18 mouse cellular contexts compared by ENCODE assay signal in the genomic region with DNA sequence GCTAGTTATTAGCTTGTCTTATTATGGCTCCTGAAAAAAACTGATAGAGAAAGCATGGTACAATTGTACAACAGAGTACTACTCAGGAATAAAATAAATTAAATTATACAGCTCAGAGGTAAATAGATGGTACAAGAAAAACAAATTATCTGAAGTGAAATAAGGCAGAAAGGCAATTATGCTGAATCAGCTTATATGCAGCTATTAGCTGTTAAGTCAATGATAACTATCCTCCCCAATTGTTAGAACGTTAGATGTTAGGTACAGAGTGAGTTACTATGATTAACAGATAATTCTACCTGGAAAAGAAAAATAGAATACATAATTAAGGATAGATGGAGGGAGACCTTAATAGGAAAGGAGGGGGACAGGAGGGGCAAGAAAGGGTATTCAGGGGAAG.
DNase-seq lines count a peak whose midpoint lies in the region; TF ChIP-seq lines count a peak whose summit lies in the region.
"Had no signal": no experiment of that assay in that cellular context is flagged by ENCODE, and none has a peak within 500 bp of the region (broad histone marks: within the 10 kb centered on the region; RNA-seq: fewer than 3 reads in every experiment).

No protein-coding gene starts in this region.

- in situ Hi-C loops in CH12.LX (cut with MboI; ENCODE audit: low pct_ligation_motif_present, low pct_unique_long_range_greater_than_20kb, low sequenced_read_pairs) = no loop called here
- in situ Hi-C loops in ES-E14 (cut with MboI; ENCODE audit: low sequenced_read_pairs in 2 of 2, unreplicated experiment in 2 of 2) = no loop called here

- no peaks in the 10 kb centered on the region for H3K79me2 ChIP-seq in CH12.LX (replicated peaks; ENCODE audit: control insufficient read depth, extremely low read depth, insufficient read depth, poor library complexity, severe bottlenecking)

- H3K4me3 ChIP-seq in CH12.LX (replicated peaks in 1 of 3; ENCODE audit: low read depth in 2 of 3, low read length in 2 of 3, poor library complexity in 1 of 3) = no peak overlapping the region
- no peak overlapping the region for H3K4me3 ChIP-seq in ES-E14 (ENCODE audit: insufficient read depth in 1 of 2, low read depth in 1 of 2, low read length in 2 of 2, poor library complexity in 1 of 2, severe bottlenecking in 1 of 2)

- H3K27me3 ChIP-seq in CH12.LX (replicated peaks) = no peaks in the 10 kb centered on the region
- H3K27me3 ChIP-seq: Patski had no signal

- H3K4me2 ChIP-seq in CH12.LX (ENCODE audit: insufficient read depth, low read depth, poor library complexity, severe bottlenecking) = no peak overlapping the region

- H3K27ac ChIP-seq in CH12.LX (ENCODE audit: insufficient read depth, low read depth) (no peak overlapping the region), ES-E14 (ENCODE audit: insufficient read depth, low read depth, low read length, poor library complexity, severe bottlenecking) (no peak overlapping the region)

- TF ChIP-seq CTCF in CH12.LX (conservative IDR thresholded peaks at IDR 0.05 in 1 of 2, IDR thresholded peaks at IDR 0.05 in 1 of 2; ENCODE audit: low read depth in 2 of 2, low read length in 2 of 2) = no peak

- no peak for TF ChIP-seq RAD21 in CH12.LX (IDR thresholded peaks at IDR 0.05; ENCODE audit: low read depth, low read length)

- DNase-seq in CH12.LX (ENCODE audit: extremely low read depth) (no peak), ES-E14 (ENCODE audit: low read depth, low spot score) (no peak)
- DNase-seq in cerebellum, postnatal 10 days = no peak
- no peak for DNase-seq in gastrocnemius, adult 18-20 months (ENCODE audit: low spot score)
- DNase-seq: adrenal gland, adult 2 months; adrenal gland, adult 8-10 months; adrenal gland, postnatal 10 days; adrenal gland, postnatal 14 days; adrenal gland, postnatal 25 days; adrenal gland, postnatal 36 days; B cell, adult 2 months; cerebellum, adult 11 months; cerebellum, adult 11-12 months; cerebellum, adult 18-20 months; cerebellum, adult 2 months; cerebellum, adult 8-10 months had no signal

- no peaks in the 10 kb centered on the region for H3K4me1 ChIP-seq in CH12.LX (ENCODE audit: control insufficient read depth in 1 of 2, insufficient read depth in 2 of 2)
- H3K4me1 ChIP-seq in ES-E14 (ENCODE audit: control insufficient read depth in 2 of 2, insufficient read depth in 2 of 2, low read length in 2 of 2, poor library complexity in 1 of 2) = no peaks in the 10 kb centered on the region

- no peaks in the 10 kb centered on the region for H3K36me3 ChIP-seq in CH12.LX (replicated peaks in 1 of 2; ENCODE audit: control insufficient read depth in 1 of 2, insufficient read depth in 1 of 2, low read length in 1 of 2)
- H3K36me3 ChIP-seq in ES-E14 (ENCODE audit: control insufficient read depth, insufficient read depth, low read length, poor library complexity, severe bottlenecking) = no peaks in the 10 kb centered on the region
- H3K36me3 ChIP-seq: G1E had no signal

- TF ChIP-seq POLR2A in CH12.LX (IDR thresholded peaks at IDR 0.05; ENCODE audit: low read depth, low read length) = no peak

- dilution Hi-C loops in CH12.LX (cut with MboI; ENCODE audit: extremely low pct_ligation_motif_present, extremely low pct_unique_long_range_greater_than_20kb, low sequenced_read_pairs) = no loop called here

- H3K9ac ChIP-seq in CH12.LX (ENCODE audit: insufficient read depth, low read depth) (no peak overlapping the region), ES-E14 (ENCODE audit: insufficient read depth, low read depth, low read length, poor library complexity, severe bottlenecking) (no peak overlapping the region)

- no peak for TF ChIP-seq EP300 in CH12.LX (IDR thresholded peaks at IDR 0.05; ENCODE audit: low read length)

- H3K9me3 ChIP-seq in CH12.LX (replicated peaks; ENCODE audit: low read length) (peaks cover 19% of the 10 kb centered on the region), ES-E14 (ENCODE audit: control insufficient read depth, insufficient read depth, low read depth, low read length) (no peaks in the 10 kb centered on the region)
- H3K9me3 ChIP-seq: G1E had no signal

TF ChIP-seq in CH12.LX, 34 proteins besides CTCF, POLR2A, EP300 and RAD21:
- TF ChIP-seq ETS1 (conservative IDR thresholded peaks at IDR 0.05; ENCODE audit: low read depth, low read length) (no peak), MAFK (IDR thresholded peaks at IDR 0.05; ENCODE audit: insufficient replicate concordance, low read length) (peak; percentile 61; the same call in 1 of the 2 replicates)

TF ChIP-seq in ES-E14, 5 proteins besides CTCF, POLR2A, EP300 and RAD21:
- TF ChIP-seq ZNF384 (IDR thresholded peaks at IDR 0.05; ENCODE audit: low read depth, low read length) (no peak), CHD2 (IDR thresholded peaks at IDR 0.05; ENCODE audit: low read depth, low read length) (no peak), MAFK (IDR thresholded peaks at IDR 0.05; ENCODE audit: insufficient read depth, low read depth, low read length) (peak; percentile 82)
